Mouse (Mus musculus) neural tube, postnatal 0 days (tissue): ENCODE data around the gene Zbtb34. TPM values are rescaled to one million over a fixed set of nuclear protein-coding genes. Genes with fewer than 3 reads are reported as not detected.

Experiments
- microRNA-seq: library from miRNA; unstranded; fragments of <30 nt; microRNA quantifications from one replicate; pipeline ENCODE4, GENCODE M21; 2016
- polyA plus RNA-seq: library from polyadenylated mRNA; unstranded; fragments of >200 nt; fragmentation: Nextera tagmentation; extraction: Ambion mirVana; gene quantifications from 2 replicates; pipeline ENCODE4 v1.2.1, GENCODE M21; 2015

The Zbtb34 gene
- 2.7 and 3.6 TPM in 2 replicates for polyA plus RNA-seq

DNA sequence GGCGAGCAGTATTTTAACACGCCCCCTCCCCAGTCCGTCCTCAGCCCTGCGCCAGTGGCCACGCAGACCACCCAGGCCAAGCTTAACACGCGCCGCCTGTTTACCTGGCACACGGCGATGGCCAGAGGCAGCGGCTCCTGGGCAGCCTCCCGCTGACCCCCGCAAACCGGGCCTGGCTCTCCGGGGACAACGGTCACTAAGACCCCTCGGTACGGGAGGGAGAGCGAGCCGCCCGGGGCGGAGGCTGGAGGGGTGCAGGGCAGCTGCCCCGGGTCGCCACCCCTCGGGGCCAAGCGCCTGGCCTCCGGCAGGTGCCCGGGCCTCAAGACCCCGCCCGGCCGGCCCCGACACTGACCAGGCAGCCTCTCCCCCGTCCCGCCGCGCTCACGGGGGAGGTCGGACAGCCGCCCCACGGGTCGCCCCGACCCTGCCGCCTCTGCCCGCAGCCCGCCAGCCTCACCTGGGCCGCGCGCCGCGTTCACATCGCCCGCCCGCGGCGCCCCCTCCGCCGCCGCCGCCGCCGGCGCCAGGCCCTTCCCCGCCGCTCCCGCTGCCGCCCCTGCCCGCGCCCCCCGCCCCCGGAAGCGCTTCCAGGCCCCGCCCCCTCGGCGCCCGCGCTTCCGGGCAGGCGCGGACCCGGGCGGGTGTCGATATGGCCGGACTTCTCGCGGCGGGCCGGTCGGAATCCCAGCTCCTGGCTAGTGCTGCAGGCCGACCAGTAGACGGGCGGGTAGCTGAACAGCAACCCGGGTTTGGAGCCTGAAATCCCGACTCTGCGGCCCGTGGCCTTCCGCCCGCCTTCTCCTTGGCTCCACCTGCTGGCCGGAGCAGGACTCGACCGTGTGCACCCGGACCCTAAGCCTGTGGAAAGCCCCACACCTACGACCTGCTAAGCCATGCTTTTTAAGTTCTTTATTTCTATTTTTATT lies at the start of gene Zbtb34:
Zbtb34 (minus strand) TSS at position 554 of the 929 bp plus-strand sequence.

GRCm38 (mm10) chr2:33468466-33469097 lies 37.5 kb upstream of the Zbtb34 start, which contains the start of gene Zbtb43:
Zbtb43 (minus strand) TSS chr2:33468559.

GRCm38 (mm10) chr2:33370777-33371647 lies 60.1 kb downstream of the Zbtb34 start, which contains the start of gene Ralgps1:
Ralgps1 (minus strand) TSS chr2:33371486.

Small RNA genes lying within 50 kb of the gene (microRNA-seq; reads per million reads assigned to microRNA genes)
- gene Gm25998 = not detected

Other genes starting within 250 kb of the Zbtb34 start
- gene Angptl2, start 215.3 kb downstream of the Zbtb34 start, polyA plus RNA-seq = 6.0 and 9.3 TPM in 2 replicates
- 19.2 and 23.3 TPM in 2 replicates for gene Ralgps1, start 59.8 kb downstream of the Zbtb34 start, polyA plus RNA-seq
- 15.0 and 16.5 TPM in 2 replicates for gene Zbtb43, start 37.2 kb upstream of the Zbtb34 start, polyA plus RNA-seq
- gene Lmx1b, start 209.2 kb upstream of the Zbtb34 start, polyA plus RNA-seq = 6.9 and 7.7 TPM in 2 replicates